Mouse (Mus musculus) megakaryocyte, embryonic 14.5 days (primary cell): ENCODE data around the gene Rasgrp3.

ENCODE experiments used
- FLI1 ChIP-seq: IDR thresholded peaks from 2 replicates; pipeline ENCODE4 v1.6.1; 2012; ENCODE audit warnings: low read length, inconsistent platforms, mixed read lengths
- GATA1 ChIP-seq: IDR thresholded peaks from 3 replicates; pipeline ENCODE4 v1.6.1; 2012; ENCODE audit warnings: mixed read lengths, low read length, inconsistent platforms, borderline replicate concordance

DNA sequence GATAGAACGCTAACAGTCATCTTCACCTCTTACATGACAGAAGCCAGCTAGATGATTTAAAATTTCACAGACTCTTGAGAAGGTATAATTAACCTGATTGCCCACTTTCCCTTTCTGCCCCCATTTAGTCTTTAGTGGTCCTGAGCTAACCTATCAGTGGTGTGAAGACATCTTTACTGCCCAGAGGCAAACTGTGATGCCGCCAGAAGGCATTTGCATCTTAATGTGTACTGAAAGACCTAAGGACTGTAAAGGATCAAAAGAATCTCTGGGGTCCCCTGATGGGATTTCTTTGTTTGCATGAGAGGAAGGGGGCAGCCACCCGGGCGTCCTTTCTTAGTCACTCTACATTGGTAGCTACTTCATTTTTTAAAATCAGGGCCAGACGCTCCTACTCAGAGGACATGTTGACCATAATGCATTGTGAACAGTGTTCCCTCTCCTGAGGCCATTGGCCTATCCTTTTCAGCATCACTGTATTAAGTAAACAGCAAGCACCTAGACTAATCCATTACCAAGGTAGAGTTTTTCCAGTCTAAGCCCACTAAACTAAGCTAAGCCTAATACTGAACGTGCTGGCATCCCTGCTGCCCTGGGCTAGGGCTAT is 85.6 kb downstream of the Rasgrp3 start:
- no peak for TF ChIP-seq GATA1
- TF ChIP-seq FLI1: no peak
